Mouse (Mus musculus): ENCODE results near the gene Serpinb13. TPM values are rescaled to one million over a fixed set of nuclear protein-coding genes. Genes with fewer than 3 reads are reported as not detected.

The Serpinb13 gene
- polyA plus RNA-seq (2015; fragmentation: Nextera tagmentation; extraction: Ambion mirVana) = not detected in 2 replicates

GRCm38 (mm10) chr1:106980684-106981083 is at the start of gene Serpinb13:
Gene Serpinb13, plus strand, starts transcription at chr1:106980984.

GRCm38 (mm10) chr1:106934265-106934664 is 46.5 kb upstream of the Serpinb13 start, which contains the start of gene Serpinb12:
Gene Serpinb12, plus strand, starts transcription at chr1:106934449.

Other genes starting within 250 kb of the Serpinb13 start
- gene Kdsr, start 221.3 kb upstream of the Serpinb13 start, polyA plus RNA-seq (2015; fragmentation: Nextera tagmentation; extraction: Ambion mirVana) = 11.0 and 13.4 TPM in 2 replicates
- gene Vps4b, start 184.3 kb upstream of the Serpinb13 start, polyA plus RNA-seq (2015; fragmentation: Nextera tagmentation; extraction: Ambion mirVana) = 50.2 and 54.5 TPM in 2 replicates
- 22.9 and 28.3 TPM in 2 replicates for gene Serpinb5, start 119.8 kb upstream of the Serpinb13 start, polyA plus RNA-seq (2015; fragmentation: Nextera tagmentation; extraction: Ambion mirVana)
- gene Serpinb12, start 46.5 kb upstream of the Serpinb13 start, polyA plus RNA-seq (2015; fragmentation: Nextera tagmentation; extraction: Ambion mirVana) = 0.07 TPM in 1 of 2 replicates, not detected in the other
- not detected in 2 replicates for gene Serpinb3a, start 71.3 kb downstream of the Serpinb13 start, polyA plus RNA-seq (2015; fragmentation: Nextera tagmentation; extraction: Ambion mirVana)
- not detected in 2 replicates for gene Serpinb3d, start 102.5 kb downstream of the Serpinb13 start, polyA plus RNA-seq (2015; fragmentation: Nextera tagmentation; extraction: Ambion mirVana)